Mouse (Mus musculus): ENCODE measurements around the gene Asb4. TPM values are rescaled to one million over a fixed set of nuclear protein-coding genes. Genes with fewer than 3 reads are reported as not detected.

Asb4 gene
- total and polyA plus RNA-seq, 3 experiments = 0.04 to 0.11 (median 0.07) TPM

DNA sequence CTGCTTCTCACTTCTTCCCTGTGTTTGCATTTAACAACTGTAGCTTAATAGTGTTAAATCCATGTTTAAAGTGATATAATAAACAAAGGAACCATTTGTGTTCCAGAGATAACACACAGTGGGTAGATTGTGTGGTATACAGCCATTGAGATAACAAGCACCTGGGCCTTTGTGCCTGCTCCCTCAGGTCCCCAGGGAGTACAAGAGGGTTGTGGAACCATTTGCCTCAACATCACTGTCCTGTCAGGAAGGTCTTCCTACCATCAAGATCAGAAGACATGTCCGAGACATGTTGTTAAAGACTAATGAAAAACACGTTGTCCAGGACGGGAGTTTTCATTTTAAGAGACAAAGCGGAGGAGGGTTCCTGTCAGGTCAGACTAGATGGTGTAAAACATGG lies 3.3 kb downstream of the Asb4 start:
- DNase-seq (ENCODE audit: extremely low read depth) = no peak
- H3K27me3 ChIP-seq (replicated peaks) = no peaks in the 10 kb centered on the region
- H3K9ac ChIP-seq (ENCODE audit: insufficient read depth, low read depth) = no peak overlapping the region
- no peaks in the 10 kb centered on the region for H3K79me2 ChIP-seq (replicated peaks; ENCODE audit: control insufficient read depth, extremely low read depth, insufficient read depth, poor library complexity, severe bottlenecking)
- H3K9me3 ChIP-seq (replicated peaks; ENCODE audit: low read length) = no peaks in the 10 kb centered on the region
- in situ Hi-C loops (cut with MboI; ENCODE audit: low pct_ligation_motif_present, low pct_unique_long_range_greater_than_20kb, low sequenced_read_pairs) (loop anchor here (10.0 to 25.0 kb wide), 5 partner anchors 152 to 824 kb away; no protein-coding TSS in a partner anchor), dilution Hi-C loops (cut with MboI; ENCODE audit: extremely low pct_ligation_motif_present, extremely low pct_unique_long_range_greater_than_20kb, low sequenced_read_pairs) (no loop called here)
- no peak overlapping the region for H3K4me3 ChIP-seq (replicated peaks in 1 of 3; ENCODE audit: low read depth in 2 of 3, low read length in 2 of 3, poor library complexity in 1 of 3)
- no peak overlapping the region for H3K4me2 ChIP-seq (ENCODE audit: insufficient read depth, low read depth, poor library complexity, severe bottlenecking)
- TF ChIP-seq POLR2A (IDR thresholded peaks at IDR 0.05; ENCODE audit: low read depth, low read length) = no peak
- no peak for TF ChIP-seq ZNF384 (IDR thresholded peaks at IDR 0.05; ENCODE audit: low read depth, low read length)
- no peak for TF ChIP-seq UBTF (IDR thresholded peaks at IDR 0.05; ENCODE audit: low read depth, low read length)
- TF ChIP-seq ZKSCAN1 (IDR thresholded peaks at IDR 0.05; ENCODE audit: borderline replicate concordance, low read depth, low read length) = no peak
- TF ChIP-seq MAX (IDR thresholded peaks at IDR 0.05; ENCODE audit: low read length) = no peak
- TF ChIP-seq BHLHE40 (IDR thresholded peaks at IDR 0.05; ENCODE audit: low read depth, low read length) = no peak
- TF ChIP-seq JUN (IDR thresholded peaks at IDR 0.05; ENCODE audit: insufficient read depth, low read depth, low read length) = no peak
- no peak for TF ChIP-seq MXI1 (IDR thresholded peaks at IDR 0.05; ENCODE audit: low read depth, low read length)
- no peak for TF ChIP-seq RAD21 (IDR thresholded peaks at IDR 0.05; ENCODE audit: low read depth, low read length)
- no peak for TF ChIP-seq MEF2A (IDR thresholded peaks at IDR 0.05; ENCODE audit: borderline replicate concordance, low read depth, low read length)
- H3K4me1 ChIP-seq (ENCODE audit: control insufficient read depth in 1 of 2, insufficient read depth in 2 of 2) = peaks cover 0 to 12% of the 10 kb centered on the region in 2 experiments; a peak in 2 of 4 replicates
- no peaks in the 10 kb centered on the region for H3K36me3 ChIP-seq (replicated peaks in 1 of 2; ENCODE audit: control insufficient read depth in 1 of 2, insufficient read depth in 1 of 2, low read length in 1 of 2)
- H3K27ac ChIP-seq (ENCODE audit: insufficient read depth, low read depth) = no peak overlapping the region

DNA sequence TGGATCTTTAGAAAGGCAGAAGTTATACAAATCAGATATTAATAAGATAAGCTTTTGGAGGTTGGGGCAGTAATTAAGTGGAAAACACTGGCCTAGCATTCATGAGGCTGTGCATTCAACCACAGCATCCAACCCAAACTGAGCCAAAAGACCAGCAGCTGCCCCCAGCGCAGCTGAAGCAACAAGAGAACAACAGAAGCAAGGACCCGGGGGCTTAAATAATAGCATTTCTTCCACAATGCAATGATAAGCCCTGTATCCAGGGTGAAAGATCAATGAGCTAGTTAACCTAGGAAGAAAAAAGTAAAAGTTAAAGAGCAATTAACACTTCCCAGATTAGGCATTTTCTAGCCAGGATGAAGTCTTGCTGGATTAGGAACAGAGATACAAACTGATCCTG lies 4.2 kb downstream of the Asb4 start:
- TF ChIP-seq MAFK (IDR thresholded peaks at IDR 0.05; ENCODE audit: insufficient replicate concordance, low read length) = no peak
- no peak for TF ChIP-seq HCFC1 (IDR thresholded peaks at IDR 0.05; ENCODE audit: low read depth, low read length)
- TF ChIP-seq POLR2AphosphoS2 (IDR thresholded peaks at IDR 0.05; ENCODE audit: low read depth, low read length) = no peak
- TF ChIP-seq PAX5 (IDR thresholded peaks at IDR 0.05; ENCODE audit: low read length) = no peak
- TF ChIP-seq UBTF (IDR thresholded peaks at IDR 0.05; ENCODE audit: low read depth, low read length) = no peak
- TF ChIP-seq USF2 (conservative IDR thresholded peaks at IDR 0.05; ENCODE audit: low read depth, low read length) = no peak
- TF ChIP-seq SMC3 (IDR thresholded peaks at IDR 0.05; ENCODE audit: low read depth, low read length) = no peak
- TF ChIP-seq ZC3H11A (IDR thresholded peaks at IDR 0.05; ENCODE audit: low read depth, low read length) = no peak
- no peak for TF ChIP-seq CHD2 (IDR thresholded peaks at IDR 0.05; ENCODE audit: low read length)
- no peak for TF ChIP-seq EP300 (IDR thresholded peaks at IDR 0.05; ENCODE audit: low read length)
- TF ChIP-seq MEF2A (IDR thresholded peaks at IDR 0.05; ENCODE audit: borderline replicate concordance, low read depth, low read length) = no peak
- Histone ChIP-seq H3K4me1 (ENCODE audit: control insufficient read depth in 1 of 2, insufficient read depth in 2 of 2) (peaks cover 0 to 7% of the 10 kb centered on the region in 2 experiments; a peak in 2 of 4 replicates), H3K27ac (ENCODE audit: insufficient read depth, low read depth) (no peak overlapping the region), H3K27me3 (replicated peaks) (no peaks in the 10 kb centered on the region), H3K36me3 (replicated peaks in 1 of 2; ENCODE audit: control insufficient read depth in 1 of 2, insufficient read depth in 1 of 2, low read length in 1 of 2) (no peaks in the 10 kb centered on the region), H3K4me2 (ENCODE audit: insufficient read depth, low read depth, poor library complexity, severe bottlenecking) (no peak overlapping the region), H3K9me3 (replicated peaks; ENCODE audit: low read length) (no peaks in the 10 kb centered on the region), H3K9ac (ENCODE audit: insufficient read depth, low read depth) (no peak overlapping the region), H3K4me3 (replicated peaks in 1 of 3; ENCODE audit: low read depth in 2 of 3, low read length in 2 of 3, poor library complexity in 1 of 3) (no peak overlapping the region), H3K79me2 (replicated peaks; ENCODE audit: control insufficient read depth, extremely low read depth, insufficient read depth, poor library complexity, severe bottlenecking) (no peaks in the 10 kb centered on the region)
- no peak for DNase-seq (ENCODE audit: extremely low read depth)
- dilution Hi-C loops (cut with MboI; ENCODE audit: extremely low pct_ligation_motif_present, extremely low pct_unique_long_range_greater_than_20kb, low sequenced_read_pairs) (no loop called here), in situ Hi-C loops (cut with MboI; ENCODE audit: low pct_ligation_motif_present, low pct_unique_long_range_greater_than_20kb, low sequenced_read_pairs) (loop anchor here (10.0 to 25.0 kb wide), 5 partner anchors 153 to 825 kb away; no protein-coding TSS in a partner anchor)

Measured in CH12.LX (cell line).